Mouse (Mus musculus) heart, postnatal 14 days (tissue): ENCODE results near the gene 2310030G06Rik. TPM values are rescaled to one million over a fixed set of nuclear protein-coding genes. Genes with fewer than 3 reads are reported as not detected.
A peak's percentile ranks its signal among the peaks of the same experiment; 100 is the strongest.

Source experiments
- DNase-seq, 2 experiments: peaks; one replicate each; pipeline ENCODE4 v3.0.0; 2021 to 2022
- intact Hi-C: fragments of 180-260 bp; cut with DNase I; formaldehyde crosslinking; loops from one replicate; pipeline ENCODE4 v1.15.1; 2025
- total RNA-seq, 2 experiments: library from RNA; stranded (reverse); gene quantifications; 2 replicates each; pipeline ENCODE4 v1.2.3; 2021

The 2310030G06Rik gene
- total RNA-seq, 2 experiments from 2014 or later, result 2.0 to 3.2 TPM

- no peak for DNase-seq
- intact Hi-C loops, result no loop called here
Measured at GRCm38 (mm10) chr9:50750706-50751105, 4.4 kb upstream of the 2310030G06Rik start.

- intact Hi-C loops, result no loop called here
- DNase-seq, result no peak
Measured at GRCm38 (mm10) chr9:50745806-50746205, 530 bp downstream of the 2310030G06Rik start.

- DNase-seq, result no peak
- intact Hi-C loops, result no loop called here
Measured at GRCm38 (mm10) chr9:50742744-50743143, 3.6 kb downstream of the 2310030G06Rik start.

GRCm38 (mm10) chr9:50742261-50742660 is 4.1 kb downstream of the 2310030G06Rik start:
- no peak for DNase-seq
- intact Hi-C loops, result no loop called here

GRCm38 (mm10) chr9:50740867-50741784 is 5.2 kb downstream of the 2310030G06Rik start:
- no peak for DNase-seq
- intact Hi-C loops, result no loop called here

- intact Hi-C loops, result no loop called here
- peak; percentile 91 to 96 for DNase-seq
Measured at GRCm38 (mm10) chr9:50738914-50739870, 7.1 kb downstream of the 2310030G06Rik start, which contains the start of gene Dixdc1. Gene Dixdc1 (minus strand): TSS chr9:50739517.

- intact Hi-C loops, result loop anchor here (2.0 kb wide), 1 partner anchor 26 kb away; no protein-coding TSS in a partner anchor
- peak; percentile 61 to 72 for DNase-seq
Measured at GRCm38 (mm10) chr9:50734989-50735388, 11.3 kb downstream of the 2310030G06Rik start.

GRCm38 (mm10) chr9:50732560-50732959 is 13.8 kb downstream of the 2310030G06Rik start:
- no peak for DNase-seq
- intact Hi-C loops, result no loop called here

GRCm38 (mm10) chr9:50729600-50729999 is 16.7 kb downstream of the 2310030G06Rik start:
- no peak for DNase-seq
- intact Hi-C loops, result loop anchor here (5.0 kb wide), 1 partner anchor 33 kb away; no protein-coding TSS in a partner anchor

GRCm38 (mm10) chr9:50727925-50728651 is 18.2 kb downstream of the 2310030G06Rik start:
- DNase-seq, result peak; percentile 73 to 76
- intact Hi-C loops, result loop anchor here (5.0 kb wide), 1 partner anchor 34 kb away; no protein-coding TSS in a partner anchor

GRCm38 (mm10) chr9:50727171-50727924 is 19.0 kb downstream of the 2310030G06Rik start:
- intact Hi-C loops, result loop anchor here (5.0 kb wide), 1 partner anchor 35 kb away; no protein-coding TSS in a partner anchor

GRCm38 (mm10) chr9:50725921-50726590 is 20.3 kb downstream of the 2310030G06Rik start:
- no peak for DNase-seq
- intact Hi-C loops, result loop anchor here (5.0 kb wide), 1 partner anchor 36 kb away; no protein-coding TSS in a partner anchor

More at GRCm38 (mm10) chr9:50727171-50727924, 19.0 kb downstream of the 2310030G06Rik start:
- peak in 1 of 2 experiments; percentile 26 for DNase-seq

GRCm38 (mm10) chr9:50724661-50725330 is 21.5 kb downstream of the 2310030G06Rik start:
- intact Hi-C loops, result loop anchor here (5.0 kb wide), 1 partner anchor 38 kb away; no protein-coding TSS in a partner anchor
- DNase-seq, result no peak

GRCm38 (mm10) chr9:50724147-50724546 is 22.2 kb downstream of the 2310030G06Rik start:
- no peak for DNase-seq
- intact Hi-C loops, result no loop called here

- intact Hi-C loops, result no loop called here
Measured at GRCm38 (mm10) chr9:50723406-50723805, 22.9 kb downstream of the 2310030G06Rik start.

GRCm38 (mm10) chr9:50722451-50722911 is 23.9 kb downstream of the 2310030G06Rik start:
- DNase-seq, result peak in 1 of 2 experiments; percentile 40
- intact Hi-C loops, result no loop called here

More at GRCm38 (mm10) chr9:50723406-50723805, 22.9 kb downstream of the 2310030G06Rik start:
- peak; percentile 77 to 90 for DNase-seq

GRCm38 (mm10) chr9:50721061-50721460 is 25.3 kb downstream of the 2310030G06Rik start:
- no peak for DNase-seq
- intact Hi-C loops, result no loop called here
